Mouse (Mus musculus): ENCODE data around the gene Arpc3.

DNA sequence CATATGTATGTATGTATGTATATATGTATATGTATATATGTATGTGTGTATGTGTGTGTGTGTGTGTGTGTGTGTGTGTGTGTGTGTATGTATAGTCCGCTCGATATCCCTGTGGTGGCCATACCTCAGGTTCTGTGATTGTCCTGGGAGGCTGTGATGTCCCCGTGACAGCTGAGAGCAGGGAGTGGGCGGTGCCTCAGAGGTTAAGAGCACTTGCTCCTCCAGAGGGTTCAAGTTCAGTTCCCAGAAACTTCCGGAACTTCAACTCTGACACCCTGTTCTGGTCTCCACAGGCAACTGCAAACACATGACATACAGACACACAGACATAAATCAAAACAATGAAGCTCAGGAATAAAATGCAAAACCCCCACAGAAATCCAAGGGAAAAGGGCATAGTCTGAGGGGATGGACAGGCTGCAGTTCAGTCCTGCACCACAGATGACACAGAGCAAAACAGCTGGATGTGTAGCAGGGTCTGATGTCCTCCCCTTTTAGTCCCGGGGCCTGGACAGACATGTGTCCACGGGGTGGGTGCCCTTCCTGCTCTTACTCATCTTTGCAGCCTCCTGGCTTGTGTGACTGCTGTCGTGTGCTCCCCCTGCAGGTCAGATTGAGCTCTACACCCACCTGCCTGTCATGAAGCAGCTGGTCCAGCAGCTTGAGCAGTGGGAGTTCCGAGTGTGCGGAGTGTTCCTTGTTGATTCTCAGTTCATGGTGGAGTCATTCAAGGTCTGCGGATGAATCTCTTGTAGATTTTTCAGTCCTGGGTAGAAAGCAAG is 12.1 kb upstream of the Arpc3 start:
- peak; percentile 56 for TF ChIP-seq CTCF (IDR thresholded peaks at IDR 0.05; ENCODE audit: low read depth, low read length)
- TF ChIP-seq POLR2A (IDR thresholded peaks at IDR 0.05; ENCODE audit: borderline replicate concordance, low read depth, low read length) = no peak
